Mouse (Mus musculus) spleen, postnatal 36 days (tissue): Measurements from ENCODE around the gene Trio.
"Not testable (repeated sequence)": the region's sequence is repeated elsewhere in the genome, so short reads cannot be mapped to it uniquely, and the experiment has no call there.

Experiments
- DNase-seq, 2 experiments: peaks; one replicate each; pipeline ENCODE4 v3.0.0; 2022; ENCODE audit warnings: low spot score in 2 of 2, mixed read lengths in 1 of 2

Trio gene

DNA sequence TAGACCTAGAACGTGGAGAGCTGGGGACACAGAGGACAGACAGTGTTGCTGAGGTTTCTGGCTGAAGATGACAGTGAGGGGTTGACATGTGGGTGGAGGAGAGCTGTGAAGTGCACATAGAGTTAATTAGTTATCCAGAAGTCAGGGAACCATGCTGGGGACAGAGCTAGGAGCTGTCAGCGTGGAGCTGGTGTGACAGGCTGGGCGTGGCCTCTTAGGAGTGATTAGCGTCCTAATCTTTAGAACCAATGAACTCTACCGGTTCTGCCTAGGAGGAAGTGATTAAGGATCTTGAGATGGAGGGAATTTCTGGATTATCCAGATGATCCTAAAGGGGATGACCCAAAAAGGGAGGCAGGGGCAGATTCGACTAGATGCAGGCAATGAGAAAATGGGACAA is 301.9 kb downstream of the Trio start:
- no peak for DNase-seq

DNA sequence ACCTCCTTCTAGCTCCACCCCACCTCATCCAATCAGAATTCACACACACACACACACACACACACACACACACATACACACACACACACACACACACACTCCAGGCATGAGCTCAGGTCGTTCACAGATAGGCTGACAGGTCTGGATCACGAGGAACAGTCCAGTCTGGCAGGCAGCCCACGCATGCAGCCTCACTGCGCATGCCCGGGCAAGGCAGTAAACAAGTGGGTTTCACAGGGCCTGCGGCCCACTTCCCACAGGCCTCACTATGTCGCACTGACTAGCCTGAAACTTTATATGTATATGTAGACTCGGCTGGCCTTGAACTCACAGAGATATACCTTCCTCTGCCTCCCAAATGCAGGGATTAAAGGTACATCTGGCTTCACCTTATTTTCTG is 305.4 kb downstream of the Trio start:
- DNase-seq: not testable (repeated sequence)

DNA sequence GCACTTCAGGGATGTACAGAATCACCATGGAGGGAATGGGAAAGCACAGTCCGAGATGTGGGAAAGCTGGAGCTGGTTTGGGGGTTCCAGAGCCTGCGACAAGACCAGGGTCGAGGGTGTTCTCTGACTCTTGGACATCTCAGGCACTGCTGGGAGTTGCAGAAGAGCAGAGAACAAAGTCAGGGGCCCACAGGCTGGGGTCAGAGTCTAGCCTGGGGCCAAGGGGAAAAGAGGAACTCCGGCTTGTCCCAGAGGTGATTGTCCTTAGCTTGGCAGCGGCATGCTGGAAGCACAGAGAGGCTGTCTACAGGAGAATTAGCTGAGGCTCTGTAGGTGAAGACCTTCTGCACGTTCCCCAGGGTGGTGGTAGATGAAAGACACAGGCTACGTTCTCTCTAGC is 307.0 kb downstream of the Trio start:
- no peak for DNase-seq

- DNase-seq: peak; percentile 53 to 65
Observed at GRCm38 (mm10) chr15:27715331-27715730, 310.3 kb downstream of the Trio start.

- DNase-seq: no peak
Observed at GRCm38 (mm10) chr15:27710698-27711097, 314.9 kb downstream of the Trio start.

DNA sequence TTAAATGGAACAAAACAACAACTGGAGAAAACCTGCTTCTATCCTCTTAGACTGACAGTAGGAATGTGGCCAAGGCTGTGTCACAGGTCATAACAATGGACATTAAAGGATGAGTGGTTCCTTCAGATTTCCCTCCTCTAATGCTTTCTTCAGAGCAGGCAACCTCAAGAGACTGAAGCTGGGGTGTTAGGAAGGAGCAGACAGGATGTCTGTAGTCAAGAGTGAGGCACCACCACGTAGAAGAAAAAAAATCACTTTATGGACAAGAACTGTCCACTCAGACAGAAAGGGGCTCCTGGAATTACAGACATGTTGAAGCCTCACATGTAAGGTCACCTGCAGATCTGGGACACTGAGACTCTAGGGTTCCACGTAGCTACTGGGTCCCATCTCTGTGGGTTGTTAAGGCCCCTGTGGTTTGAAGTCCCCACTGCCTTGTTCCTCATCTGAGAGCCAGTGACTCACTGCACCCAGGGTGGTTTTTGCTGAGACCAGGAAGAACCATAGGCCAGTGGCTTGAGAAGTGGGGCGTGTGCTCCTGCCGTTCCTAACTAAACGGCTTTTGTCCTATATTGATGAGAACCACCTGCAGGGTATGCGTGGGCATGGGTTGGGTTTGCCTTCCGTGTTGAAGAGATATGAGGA is 316.6 kb downstream of the Trio start:
- peak in 1 of 2 experiments; percentile 21 for DNase-seq

- no peak for DNase-seq
Observed at GRCm38 (mm10) chr15:27708499-27708898, 317.1 kb downstream of the Trio start.

DNA sequence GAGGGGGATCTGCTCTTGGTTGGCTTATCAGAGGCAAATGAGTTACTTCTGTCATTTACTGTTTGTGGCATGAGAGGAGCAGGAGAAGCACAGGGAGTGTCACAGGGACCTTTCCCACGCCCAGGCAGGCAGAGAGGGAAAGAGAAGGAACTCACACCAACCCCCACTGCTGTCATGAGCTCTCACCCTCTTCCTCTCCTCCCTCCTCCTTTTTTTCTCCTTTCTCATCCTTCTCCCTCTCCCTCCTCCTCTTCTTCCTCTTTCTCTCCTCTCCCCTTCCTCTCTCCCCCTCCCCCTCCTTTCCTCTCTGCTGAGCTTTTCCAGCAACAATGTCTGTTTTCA is 322.7 kb downstream of the Trio start:
- DNase-seq: no peak

DNA sequence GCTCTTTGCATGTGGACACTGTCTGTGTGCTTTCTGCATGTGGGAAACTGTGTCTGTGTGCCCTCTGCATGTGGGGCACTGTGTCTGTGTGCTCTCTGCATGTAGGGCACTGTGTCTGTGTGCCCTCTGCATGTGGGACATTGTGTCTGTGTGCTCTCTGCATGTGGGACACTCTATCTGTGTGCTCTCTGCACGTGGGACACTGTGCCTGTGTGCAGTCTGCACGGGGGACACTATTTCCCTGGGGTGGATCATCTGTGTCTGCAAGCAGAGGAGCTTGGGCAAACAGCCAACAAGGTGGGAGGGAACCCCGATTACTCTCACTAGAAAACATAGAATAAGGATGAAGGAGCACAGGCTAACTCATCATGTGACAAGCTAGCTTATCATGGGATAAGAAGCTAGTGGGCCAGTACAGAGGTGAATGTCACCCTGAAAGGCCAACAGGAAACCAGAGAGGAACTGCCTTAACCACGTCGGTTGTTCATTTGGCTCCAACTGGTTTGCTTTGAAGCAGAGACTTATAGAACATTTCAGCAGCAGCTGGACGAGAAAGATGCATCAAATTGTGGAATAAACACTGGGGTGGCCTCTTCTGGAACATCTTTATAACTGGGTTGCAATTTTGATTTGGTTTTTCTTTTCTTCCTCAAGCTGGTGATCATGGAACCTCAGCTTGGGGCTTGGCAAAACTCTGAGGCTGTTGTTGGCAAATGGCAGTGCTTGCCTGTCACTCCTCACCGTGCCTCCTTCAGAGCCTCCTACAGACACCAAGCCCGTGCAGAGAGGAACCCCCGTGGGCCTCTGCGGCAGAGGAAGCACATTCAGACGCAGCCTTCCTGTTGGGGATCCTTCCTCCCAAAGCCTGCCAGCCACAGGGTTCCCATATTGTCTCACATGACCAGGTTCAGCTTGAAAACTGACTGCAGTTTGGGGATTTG is 323.3 kb downstream of the Trio start:
- DNase-seq: peak; percentile 53 to 58

GRCm38 (mm10) chr15:27697632-27698031 is 328.0 kb downstream of the Trio start:
- DNase-seq: no peak

DNA sequence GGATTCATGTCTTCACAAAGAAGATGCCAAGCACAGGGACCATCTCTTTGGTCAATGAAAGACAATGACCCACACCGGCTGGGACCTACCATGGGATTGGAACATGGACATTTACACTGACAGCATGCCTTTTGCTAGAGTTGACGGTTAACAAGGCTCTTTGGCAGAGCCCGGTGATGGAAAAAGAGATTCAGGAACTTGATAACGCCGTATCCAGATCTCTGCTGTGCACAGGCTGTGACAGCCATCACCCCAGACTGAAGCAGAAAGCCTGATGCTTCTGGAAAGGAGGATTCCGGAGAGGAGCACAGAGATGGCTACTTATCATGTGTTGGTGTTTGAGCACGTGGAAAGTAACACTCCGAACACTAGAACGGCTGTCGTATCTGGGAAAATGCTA is 332.4 kb downstream of the Trio start:
- DNase-seq: no peak

DNA sequence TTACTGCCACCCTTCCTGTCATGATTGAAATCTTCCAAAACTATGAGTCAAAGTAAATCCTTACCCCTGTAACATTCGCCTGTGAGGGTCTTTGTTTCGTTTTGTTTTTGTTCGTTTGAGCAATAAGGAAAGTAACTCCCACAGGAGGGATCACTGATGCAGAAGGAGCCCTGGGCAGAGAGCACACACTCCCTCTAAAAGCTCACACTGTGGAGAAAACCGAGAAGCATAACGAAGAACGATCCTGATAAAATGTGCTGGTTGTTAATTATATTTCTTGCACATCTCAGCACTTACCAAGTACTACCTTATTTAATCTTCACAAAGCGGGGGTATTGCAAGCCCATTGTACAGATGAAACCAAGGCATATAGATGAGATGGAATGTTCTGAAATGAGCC is 333.5 kb downstream of the Trio start:
- no peak for DNase-seq

DNA sequence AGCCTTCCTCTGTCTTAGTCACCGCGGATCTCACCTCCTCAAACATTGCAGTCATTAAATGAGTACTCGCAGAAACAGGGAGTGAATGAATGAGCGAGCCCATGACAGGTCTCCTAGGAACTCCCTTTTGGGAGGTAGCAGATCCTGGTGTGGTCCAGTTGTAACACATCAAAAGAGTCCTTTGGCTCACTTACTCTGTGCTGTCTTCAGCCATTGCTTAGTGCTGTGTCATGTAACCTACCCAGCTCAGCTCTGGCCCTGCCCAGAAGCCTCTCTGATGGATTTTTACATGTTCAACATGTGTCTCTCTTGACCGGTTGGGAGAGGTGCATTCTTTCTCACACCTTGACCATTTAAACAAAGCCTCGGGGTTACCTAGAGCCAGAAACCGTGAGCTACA is 334.4 kb downstream of the Trio start:
- DNase-seq: no peak

DNA sequence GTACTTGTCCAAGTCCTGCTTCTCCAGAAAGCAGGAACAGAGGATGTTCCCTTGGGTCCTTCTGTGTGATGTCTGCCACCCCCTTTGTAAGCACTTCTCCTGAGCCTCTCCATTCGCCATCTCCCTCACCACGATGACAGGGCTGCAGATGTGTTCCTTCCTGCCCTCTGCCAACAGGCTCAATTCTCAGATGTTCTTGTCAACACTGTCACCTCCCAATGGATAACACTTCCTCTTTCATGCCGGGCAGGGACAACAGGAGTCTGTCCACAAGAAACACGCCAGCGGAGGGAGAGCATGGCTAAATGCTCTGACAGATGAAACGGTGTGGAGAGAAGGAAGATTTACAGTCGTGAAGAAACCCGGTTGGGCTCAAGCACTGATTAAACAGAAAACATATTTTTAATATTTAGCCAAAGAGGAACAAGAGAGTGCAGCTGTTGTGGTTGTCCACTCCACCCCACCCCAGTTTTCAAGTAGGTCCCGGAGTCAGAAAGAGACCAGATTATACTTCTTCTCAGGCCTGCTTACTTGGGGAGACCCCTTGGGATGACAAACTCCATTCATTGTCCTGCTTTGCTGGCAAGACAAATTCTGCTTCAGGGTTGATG is 337.5 kb downstream of the Trio start:
- DNase-seq: no peak

DNA sequence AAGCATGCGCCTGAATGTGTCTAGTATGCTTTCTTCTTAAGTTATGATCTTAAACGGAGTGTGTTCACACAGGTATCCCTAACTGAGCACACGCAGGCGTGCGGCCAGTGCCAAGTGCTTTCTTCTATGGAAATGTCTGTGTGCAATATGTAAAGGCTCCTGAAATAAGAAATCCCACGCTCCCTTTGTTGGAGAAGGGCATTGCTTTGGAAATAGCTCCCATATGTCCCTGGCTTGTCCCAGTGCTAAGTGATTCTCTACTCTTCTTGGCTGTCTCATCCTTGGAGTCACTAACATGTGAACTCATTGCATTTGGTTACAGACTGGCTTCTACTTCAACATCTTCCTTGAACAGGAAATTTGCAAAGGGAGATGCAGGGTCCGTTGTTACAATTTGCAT is 340.8 kb downstream of the Trio start:
- no peak for DNase-seq

DNA sequence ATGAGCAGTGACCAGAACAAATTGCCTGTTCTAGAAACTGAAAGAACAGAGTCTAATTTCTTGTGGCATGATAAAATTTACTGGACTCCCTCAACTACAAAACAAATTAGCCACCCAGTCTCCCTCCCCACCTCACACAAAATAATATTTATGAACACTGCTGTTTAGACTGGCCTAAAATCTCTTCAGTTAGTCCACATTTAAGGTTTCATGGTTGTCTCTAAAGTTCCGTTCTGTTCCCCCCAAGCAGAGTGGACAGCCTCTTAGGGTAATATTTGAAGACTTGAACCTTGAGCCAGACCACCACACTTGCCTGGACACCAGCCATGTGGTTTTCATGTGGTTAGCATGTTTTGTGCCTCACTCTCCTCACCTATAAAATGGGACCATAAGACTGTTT is 342.4 kb downstream of the Trio start:
- DNase-seq: no peak

DNA sequence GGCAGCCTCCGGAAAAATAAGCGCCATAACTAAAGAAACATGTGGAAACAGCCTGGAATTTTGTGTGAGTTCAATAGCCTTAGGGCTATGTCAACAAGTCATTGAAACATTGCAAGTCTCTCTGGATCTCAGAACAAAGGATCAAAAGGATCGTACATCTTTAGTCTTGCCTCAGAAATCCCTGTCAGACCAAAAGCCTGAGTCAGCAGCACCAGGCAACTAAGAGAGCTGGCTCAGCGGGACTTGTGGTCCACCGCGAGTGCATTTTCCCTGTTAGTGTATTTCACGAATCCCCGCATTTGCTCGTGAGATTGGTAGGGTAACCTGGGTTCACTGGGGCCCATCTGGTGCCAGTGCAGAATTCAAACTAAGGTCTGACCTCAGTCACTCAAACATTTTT is 343.0 kb downstream of the Trio start:
- DNase-seq: no peak

GRCm38 (mm10) chr15:27681419-27682187 is 344.0 kb downstream of the Trio start, which contains the start of gene Otulinl:
Gene Otulinl (minus strand): TSS chr15:27681579.
- DNase-seq: peak; percentile 94

DNA sequence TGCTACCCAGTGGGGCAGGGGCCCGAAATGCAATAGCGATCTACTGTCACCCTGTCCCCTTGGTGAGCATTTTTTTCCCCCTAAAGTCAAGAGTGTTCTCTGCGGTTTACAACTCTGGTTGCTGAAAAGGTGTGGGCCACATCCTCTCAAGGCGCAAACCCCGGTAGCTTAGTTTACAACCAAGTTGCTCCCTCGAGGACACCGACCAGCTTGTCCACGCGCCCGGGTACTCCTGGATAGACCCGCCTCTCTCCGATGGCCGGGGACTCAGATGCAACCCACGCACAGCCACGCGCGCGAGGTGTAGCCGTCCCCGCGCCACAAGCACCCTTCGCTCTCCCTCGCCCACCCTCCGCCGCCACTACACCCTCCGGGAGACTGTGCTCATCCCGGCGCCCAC is 344.7 kb downstream of the Trio start:
- peak; percentile 43 to 62 for DNase-seq
